8 mouse cellular contexts compared by ENCODE assay signal in genomic region chr13:31800581-31801576, GRCm38 (mm10). TPM values are rescaled to one million over a fixed set of nuclear protein-coding genes. Genes with fewer than 3 reads are reported as not detected.
DNase-seq lines count a peak whose midpoint lies in the region; ATAC-seq and TF ChIP-seq lines count a peak whose summit lies in the region.

No protein-coding gene starts in this region.

- no peak overlapping the region for H3K9ac ChIP-seq in intestine, postnatal 0 days (ENCODE audit: low read depth, low read length)
- no peak overlapping the region for H3K9ac ChIP-seq in midbrain, embryonic 11.5 days (ENCODE audit: low read length)

- H3K27me3 ChIP-seq in intestine, postnatal 0 days (replicated peaks; ENCODE audit: control insufficient read depth, insufficient read depth, low read length): peaks cover 85% of the 10 kb centered on the region
- peaks cover 98% of the 10 kb centered on the region for H3K27me3 ChIP-seq in limb, embryonic 10.5 days (ENCODE audit: low read depth, poor library complexity, severe bottlenecking)
- peaks cover 70% of the 10 kb centered on the region for H3K27me3 ChIP-seq in midbrain, embryonic 11.5 days (ENCODE audit: control insufficient read depth, insufficient read depth, low read length)
- peaks cover 62% of the 10 kb centered on the region for H3K27me3 ChIP-seq in small intestine, adult 2 months (ENCODE audit: control insufficient read depth, insufficient read depth, low read length)

- peak overlapping the region; percentile 36 for H3K4me3 ChIP-seq in intestine, postnatal 0 days (ENCODE audit: low read depth, low read length)
- H3K4me3 ChIP-seq in limb, embryonic 10.5 days: peak overlapping the region; percentile 44
- H3K4me3 ChIP-seq in midbrain, embryonic 11.5 days (ENCODE audit: low read depth, low read length): peak overlapping the region; percentile 29
- peak overlapping the region; percentile 46 for H3K4me3 ChIP-seq in small intestine, adult 2 months (ENCODE audit: low read depth, low read length)

- H3K36me3 ChIP-seq in intestine, postnatal 0 days (ENCODE audit: control insufficient read depth, insufficient read depth): no peaks in the 10 kb centered on the region
- H3K36me3 ChIP-seq in limb, embryonic 10.5 days: no peaks in the 10 kb centered on the region
- no peaks in the 10 kb centered on the region for H3K36me3 ChIP-seq in midbrain, embryonic 11.5 days (ENCODE audit: control insufficient read depth, insufficient read depth, low read length)
- no peaks in the 10 kb centered on the region for H3K36me3 ChIP-seq in small intestine, adult 2 months (ENCODE audit: control insufficient read depth, insufficient read depth, low read length)

- TF ChIP-seq POLR2A in small intestine, adult 2 months (IDR thresholded peaks at IDR 0.05; ENCODE audit: low read depth, low read length): no peak

- H3K9me3 ChIP-seq in intestine, postnatal 0 days (ENCODE audit: control insufficient read depth): no peaks in the 10 kb centered on the region
- no peaks in the 10 kb centered on the region for H3K9me3 ChIP-seq in limb, embryonic 10.5 days (replicated peaks)
- no peaks in the 10 kb centered on the region for H3K9me3 ChIP-seq in midbrain, embryonic 11.5 days (ENCODE audit: control insufficient read depth, low read length)

- H3K27ac ChIP-seq in intestine, postnatal 0 days (ENCODE audit: low read depth, low read length): no peak overlapping the region
- peak overlapping the region; percentile 73 for H3K27ac ChIP-seq in limb, embryonic 10.5 days
- no peak overlapping the region for H3K27ac ChIP-seq in midbrain, embryonic 11.5 days (ENCODE audit: low read depth, low read length)
- no peak overlapping the region for H3K27ac ChIP-seq in small intestine, adult 2 months (ENCODE audit: insufficient read depth, low read depth, low read length)

- 0 out of 2 replicates have a peak, but pooled peaks have one; percentile 63 for ATAC-seq in intestine, postnatal 0 days
- peak; percentile 85 for ATAC-seq in midbrain, embryonic 11.5 days (ENCODE audit: low FRiP score)
- no peak for ATAC-seq in erythroblast, adult 5-6 weeks (replicated peaks; ENCODE audit: low FRiP score, poor library complexity, severe bottlenecking)

- no peaks in the 10 kb centered on the region; the same call in 1 of the 2 replicates for H3K4me1 ChIP-seq in intestine, postnatal 0 days (replicated peaks; ENCODE audit: control insufficient read depth, insufficient read depth, low read length)
- H3K4me1 ChIP-seq in limb, embryonic 10.5 days: peaks cover 71% of the 10 kb centered on the region
- peaks cover 13% of the 10 kb centered on the region for H3K4me1 ChIP-seq in midbrain, embryonic 11.5 days (ENCODE audit: control insufficient read depth, insufficient read depth, low read length)
- peaks cover 3% of the 10 kb centered on the region for H3K4me1 ChIP-seq in small intestine, adult 2 months (ENCODE audit: control insufficient read depth, insufficient read depth, insufficient read length, low read length)

- H3K4me2 ChIP-seq in intestine, postnatal 0 days (replicated peaks; ENCODE audit: low read depth): peak overlapping the region; percentile 60
- H3K4me2 ChIP-seq in midbrain, embryonic 11.5 days: peak overlapping the region; percentile 50

- TF ChIP-seq CTCF in intestine, postnatal 0 days (IDR thresholded peaks at IDR 0.05; ENCODE audit: low read depth): peak; percentile 96
- peak; percentile 85 for TF ChIP-seq CTCF in small intestine, adult 2 months (IDR thresholded peaks at IDR 0.05; ENCODE audit: extremely low read depth, insufficient read length, insufficient replicate concordance, low read depth, low read length)

- 2% methylated on average over 43 of the region's 43 CpGs for WGBS in intestine, postnatal 0 days
- WGBS in limb, embryonic 10.5 days: 1% methylated on average over 43 of the region's 43 CpGs
- 1% methylated on average over 42 of the region's 43 CpGs for WGBS in midbrain, embryonic 11.5 days
- 2% methylated on average over 43 of the region's 43 CpGs for WGBS in small intestine, adult 2 months

- DNase-seq in adrenal gland, adult 8-10 months: peak; percentile 72
- peak; percentile 90 for DNase-seq in embryo, embryonic 9.5 days (ENCODE audit: extremely low spot score)
- DNase-seq in heart, adult 11 months: peak; percentile 97
- peak; percentile 94 for DNase-seq in limb, embryonic 10.5 days (ENCODE audit: low spot score)
- peak; percentile 99 for DNase-seq in midbrain, embryonic 11.5 days (ENCODE audit: low spot score, missing footprints)

RNA-seq across cellular contexts. Expression of gene Foxc1, which starts 5.6 kb away (rescaled TPM):
- total RNA-seq in adrenal gland, adult 8-10 months (2022): 1 to 10 TPM; 4.8 to 9.0 (median 7.3) TPM
- 0.08 and 0.12 TPM in 2 replicates for polyA plus RNA-seq in intestine, postnatal 0 days (2015; fragmentation: Nextera tagmentation; extraction: Ambion mirVana)
- 0.74 and 1.8 TPM in 2 replicates for polyA plus RNA-seq in limb, embryonic 10.5 days (2016; fragmentation: Nextera tagmentation; extraction: Ambion mirVana)
- polyA plus RNA-seq in midbrain, embryonic 11.5 days (2014; fragmentation: Nextera tagmentation; extraction: Ambion mirVana): 6.5 and 7.0 TPM in 2 replicates
- polyA plus RNA-seq in small intestine, adult 2 months (2012; rRNA removed): 0.18 and 0.35 TPM in 2 replicates
- 0.19 TPM in 1 of 2 replicates, not detected in the other for total RNA-seq in erythroblast, adult 5-6 weeks (2015; ENCODE audit: low replicate concordance)
- total RNA-seq in erythroblast, adult 5-6 weeks (2017; ENCODE audit: low replicate concordance): 0.09 TPM in 1 of 2 replicates, not detected in the other
